Mouse (Mus musculus): ENCODE data around the gene Bach2.

GRCm38 (mm10) chr4:32251005-32251365 is 12.4 kb downstream of the Bach2 start:
- TF ChIP-seq CTCF (IDR thresholded peaks at IDR 0.05; ENCODE audit: low read depth, low read length), result no peak
- TF ChIP-seq EP300 (IDR thresholded peaks at IDR 0.05; ENCODE audit: insufficient read depth, low read depth, low read length), result no peak
